Mouse (Mus musculus): ENCODE results near the gene Ubl5. TPM values are rescaled to one million over a fixed set of nuclear protein-coding genes. Genes with fewer than 3 reads are reported as not detected.
A peak's percentile ranks its signal among the peaks of the same experiment; 100 is the strongest.
"Not testable (repeated sequence)": the region's sequence is repeated elsewhere in the genome, so short reads cannot be mapped to it uniquely, and the experiment has no call there.

Gene Ubl5
- polyA plus RNA-seq, 1 experiment from 2014 or later, result 354 TPM

- DNase-seq (ENCODE audit: low spot score); ATAC-seq (ENCODE audit: low read depth); H3K4me1 ChIP-seq (ENCODE audit: control insufficient read depth, insufficient read depth, low read length); H3K9ac ChIP-seq (ENCODE audit: low read depth, low read length); H3K4me2 ChIP-seq (ENCODE audit: low read depth, low read length); H3K27ac ChIP-seq (replicated peaks; ENCODE audit: low read depth, low read length); H3K9me3 ChIP-seq (ENCODE audit: control insufficient read depth, low read length); H3K27me3 ChIP-seq (replicated peaks; ENCODE audit: control insufficient read depth, insufficient read depth, low read length); H3K4me3 ChIP-seq (ENCODE audit: low read depth, low read length): not testable (repeated sequence)
- 85% methylated on average over 8 of the region's 8 CpGs for WGBS
- peaks cover 31% of the 10 kb centered on the region for H3K36me3 ChIP-seq (ENCODE audit: control insufficient read depth, insufficient read depth, low read length)
Measured at GRCm38 (mm10) chr9:20635676-20636075, 7.0 kb upstream of the Ubl5 start.

- ATAC-seq (ENCODE audit: low read depth) (no peak), DNase-seq (ENCODE audit: low spot score) (no peak)
- Histone ChIP-seq H3K4me3 (ENCODE audit: low read depth, low read length) (no peak overlapping the region), H3K36me3 (ENCODE audit: control insufficient read depth, insufficient read depth, low read length) (peaks cover 31% of the 10 kb centered on the region), H3K4me2 (ENCODE audit: low read depth, low read length) (no peak overlapping the region), H3K9me3 (ENCODE audit: control insufficient read depth, low read length) (no peaks in the 10 kb centered on the region), H3K4me1 (ENCODE audit: control insufficient read depth, insufficient read depth, low read length) (no peaks in the 10 kb centered on the region; the same call in none of the 2 replicates), H3K27me3 (replicated peaks; ENCODE audit: control insufficient read depth, insufficient read depth, low read length) (no peaks in the 10 kb centered on the region), H3K9ac (ENCODE audit: low read depth, low read length) (no peak overlapping the region), H3K27ac (replicated peaks; ENCODE audit: low read depth, low read length) (no peak overlapping the region)
- 83% methylated on average over 3 of the region's 3 CpGs for WGBS
Measured at GRCm38 (mm10) chr9:20636256-20636655, 6.4 kb upstream of the Ubl5 start.

GRCm38 (mm10) chr9:20636790-20637189, 5.9 kb upstream of the Ubl5 start:
- Histone ChIP-seq H3K27me3 (replicated peaks; ENCODE audit: control insufficient read depth, insufficient read depth, low read length) (no peaks in the 10 kb centered on the region), H3K9ac (ENCODE audit: low read depth, low read length) (no peak overlapping the region), H3K4me1 (ENCODE audit: control insufficient read depth, insufficient read depth, low read length) (no peaks in the 10 kb centered on the region; the same call in none of the 2 replicates), H3K27ac (replicated peaks; ENCODE audit: low read depth, low read length) (no peak overlapping the region), H3K36me3 (ENCODE audit: control insufficient read depth, insufficient read depth, low read length) (peaks cover 31% of the 10 kb centered on the region), H3K4me3 (ENCODE audit: low read depth, low read length) (no peak overlapping the region), H3K9me3 (ENCODE audit: control insufficient read depth, low read length) (no peaks in the 10 kb centered on the region), H3K4me2 (ENCODE audit: low read depth, low read length) (no peak overlapping the region)
- ATAC-seq (ENCODE audit: low read depth), result no peak
- WGBS, result 85% methylated on average over 2 of the region's 2 CpGs
- DNase-seq (ENCODE audit: low spot score), result no peak

- Histone ChIP-seq H3K27ac (replicated peaks; ENCODE audit: low read depth, low read length) (no peak overlapping the region), H3K36me3 (ENCODE audit: control insufficient read depth, insufficient read depth, low read length) (peaks cover 31% of the 10 kb centered on the region), H3K27me3 (replicated peaks; ENCODE audit: control insufficient read depth, insufficient read depth, low read length) (no peaks in the 10 kb centered on the region), H3K9ac (ENCODE audit: low read depth, low read length) (no peak overlapping the region), H3K4me1 (ENCODE audit: control insufficient read depth, insufficient read depth, low read length) (no peaks in the 10 kb centered on the region; the same call in none of the 2 replicates), H3K9me3 (ENCODE audit: control insufficient read depth, low read length) (no peaks in the 10 kb centered on the region), H3K4me2 (ENCODE audit: low read depth, low read length) (no peak overlapping the region), H3K4me3 (ENCODE audit: low read depth, low read length) (no peak overlapping the region)
- no peak for ATAC-seq (ENCODE audit: low read depth)
- 95% methylated on average over 15 of the region's 19 CpGs for WGBS
- DNase-seq (ENCODE audit: low spot score), result no peak
Measured at GRCm38 (mm10) chr9:20638552-20638951, 4.1 kb upstream of the Ubl5 start.

GRCm38 (mm10) chr9:20639486-20639885, 3.2 kb upstream of the Ubl5 start:
- H3K4me1 ChIP-seq (ENCODE audit: control insufficient read depth, insufficient read depth, low read length), result no peaks in the 10 kb centered on the region; the same call in none of the 2 replicates
- H3K9me3 ChIP-seq (ENCODE audit: control insufficient read depth, low read length), result no peaks in the 10 kb centered on the region
- 91% methylated on average over 4 of the region's 4 CpGs for WGBS
- DNase-seq (ENCODE audit: low spot score), result no peak
- H3K4me3 ChIP-seq (ENCODE audit: low read depth, low read length), result no peak overlapping the region
- no peak overlapping the region for H3K27ac ChIP-seq (replicated peaks; ENCODE audit: low read depth, low read length)
- no peak overlapping the region for H3K4me2 ChIP-seq (ENCODE audit: low read depth, low read length)
- H3K36me3 ChIP-seq (ENCODE audit: control insufficient read depth, insufficient read depth, low read length), result peaks cover 31% of the 10 kb centered on the region
- H3K27me3 ChIP-seq (replicated peaks; ENCODE audit: control insufficient read depth, insufficient read depth, low read length), result no peaks in the 10 kb centered on the region
- H3K9ac ChIP-seq (ENCODE audit: low read depth, low read length), result no peak overlapping the region
- ATAC-seq (ENCODE audit: low read depth), result no peak

- WGBS, result 12% methylated on average over 6 of the region's 6 CpGs
- H3K9ac ChIP-seq (ENCODE audit: low read depth, low read length), result peak overlapping the region; percentile 86
- H3K9me3 ChIP-seq (ENCODE audit: control insufficient read depth, low read length), result no peaks in the 10 kb centered on the region
- H3K4me3 ChIP-seq (ENCODE audit: low read depth, low read length), result peak overlapping the region; percentile 74
- ATAC-seq (ENCODE audit: low read depth) (no peak), DNase-seq (ENCODE audit: low spot score) (no peak)
- no peaks in the 10 kb centered on the region for H3K27me3 ChIP-seq (replicated peaks; ENCODE audit: control insufficient read depth, insufficient read depth, low read length)
- H3K27ac ChIP-seq (replicated peaks; ENCODE audit: low read depth, low read length), result peak overlapping the region; percentile 72; the same call in 1 of the 2 replicates
- H3K4me2 ChIP-seq (ENCODE audit: low read depth, low read length), result peak overlapping the region; percentile 81
- H3K36me3 ChIP-seq (ENCODE audit: control insufficient read depth, insufficient read depth, low read length), result peaks cover 36% of the 10 kb centered on the region
- H3K4me1 ChIP-seq (ENCODE audit: control insufficient read depth, insufficient read depth, low read length), result no peaks in the 10 kb centered on the region; the same call in none of the 2 replicates
Measured at GRCm38 (mm10) chr9:20641501-20641900, 1.2 kb upstream of the Ubl5 start.

GRCm38 (mm10) chr9:20642896-20643466, 303 bp downstream of the Ubl5 start:
- H3K36me3 ChIP-seq (ENCODE audit: control insufficient read depth, insufficient read depth, low read length), result peaks cover 36% of the 10 kb centered on the region
- peak; percentile 98 for DNase-seq (ENCODE audit: low spot score)
- H3K9ac ChIP-seq (ENCODE audit: low read depth, low read length), result peak overlapping the region; percentile 86
- peak overlapping the region; percentile 74 for H3K4me3 ChIP-seq (ENCODE audit: low read depth, low read length)
- peak overlapping the region; percentile 81 for H3K4me2 ChIP-seq (ENCODE audit: low read depth, low read length)
- H3K4me1 ChIP-seq (ENCODE audit: control insufficient read depth, insufficient read depth, low read length), result no peaks in the 10 kb centered on the region; the same call in none of the 2 replicates
- under 1% methylated on average over 30 of the region's 30 CpGs for WGBS
- ATAC-seq (ENCODE audit: low read depth), result peak; percentile 89
- no peaks in the 10 kb centered on the region for H3K27me3 ChIP-seq (replicated peaks; ENCODE audit: control insufficient read depth, insufficient read depth, low read length)
- no peaks in the 10 kb centered on the region for H3K9me3 ChIP-seq (ENCODE audit: control insufficient read depth, low read length)
- peak overlapping the region; percentile 94 for H3K27ac ChIP-seq (replicated peaks; ENCODE audit: low read depth, low read length)

- peak overlapping the region; percentile 74 for H3K4me3 ChIP-seq (ENCODE audit: low read depth, low read length)
- DNase-seq (ENCODE audit: low spot score), result no peak
- H3K9ac ChIP-seq (ENCODE audit: low read depth, low read length), result peak overlapping the region; percentile 86
- H3K9me3 ChIP-seq (ENCODE audit: control insufficient read depth, low read length), result no peaks in the 10 kb centered on the region
- H3K4me1 ChIP-seq (ENCODE audit: control insufficient read depth, insufficient read depth, low read length), result no peaks in the 10 kb centered on the region; the same call in none of the 2 replicates
- no peaks in the 10 kb centered on the region for H3K27me3 ChIP-seq (replicated peaks; ENCODE audit: control insufficient read depth, insufficient read depth, low read length)
- 9% methylated on average over 13 of the region's 13 CpGs for WGBS
- peak overlapping the region; percentile 94 for H3K27ac ChIP-seq (replicated peaks; ENCODE audit: low read depth, low read length)
- peaks cover 35% of the 10 kb centered on the region for H3K36me3 ChIP-seq (ENCODE audit: control insufficient read depth, insufficient read depth, low read length)
- peak overlapping the region; percentile 81 for H3K4me2 ChIP-seq (ENCODE audit: low read depth, low read length)
- ATAC-seq (ENCODE audit: low read depth), result no peak
Measured at GRCm38 (mm10) chr9:20643781-20644180, 1.1 kb downstream of the Ubl5 start.

Data from embryonic facial prominence, embryonic 14.5 days (tissue).